Mouse (Mus musculus): ENCODE measurements around the gene Fndc4.

Gene Fndc4

GRCm38 (mm10) chr5:31295606-31296141 is at the start of gene Fndc4:
TSS of gene Fndc4 (minus strand) at chr5:31296080.
- DNase-seq: peak in 1 of 2 experiments; percentile 60

GRCm38 (mm10) chr5:31328255-31328654 is 32.4 kb upstream of the Fndc4 start:
- DNase-seq: peak; percentile 79 to 82

GRCm38 (mm10) chr5:31326850-31327249 is 31.0 kb upstream of the Fndc4 start:
- DNase-seq: peak; percentile 8 to 50

- DNase-seq: no peak
Observed at GRCm38 (mm10) chr5:31324085-31324484, 28.2 kb upstream of the Fndc4 start.

- DNase-seq: peak; percentile 19 to 36
Observed at GRCm38 (mm10) chr5:31322776-31323175, 26.9 kb upstream of the Fndc4 start.

- DNase-seq: no peak
Observed at GRCm38 (mm10) chr5:31312806-31313205, 16.9 kb upstream of the Fndc4 start.

- no peak for DNase-seq
Observed at GRCm38 (mm10) chr5:31303093-31303492, 7.2 kb upstream of the Fndc4 start.

GRCm38 (mm10) chr5:31301866-31302265 is 6.0 kb upstream of the Fndc4 start:
- DNase-seq: no peak

GRCm38 (mm10) chr5:31298486-31298885 is 2.6 kb upstream of the Fndc4 start:
- no peak for DNase-seq

GRCm38 (mm10) chr5:31297981-31298380 is 2.1 kb upstream of the Fndc4 start:
- peak; percentile 20 to 44 for DNase-seq

- DNase-seq: no peak
Observed at GRCm38 (mm10) chr5:31297047-31297757, 1.3 kb upstream of the Fndc4 start, which contains the start of gene Gckr. TSS of gene Gckr (plus strand) at chr5:31297443.

GRCm38 (mm10) chr5:31294964-31295605 is 795 bp downstream of the Fndc4 start:
- DNase-seq: peak in 1 of 2 experiments; percentile 11

- no peak for DNase-seq
Observed at GRCm38 (mm10) chr5:31291361-31291688, 4.6 kb downstream of the Fndc4 start.

- peak; percentile 98 for DNase-seq
Observed at GRCm38 (mm10) chr5:31290521-31291360, 5.1 kb downstream of the Fndc4 start, which contains the start of gene Ift172. TSS of gene Ift172 (minus strand) at chr5:31291116.

- DNase-seq: no peak
Observed at GRCm38 (mm10) chr5:31289626-31290230, 6.2 kb downstream of the Fndc4 start.

- DNase-seq: no peak
Observed at GRCm38 (mm10) chr5:31288655-31289054, 7.2 kb downstream of the Fndc4 start.

- DNase-seq: no peak
Observed at GRCm38 (mm10) chr5:31288225-31288624, 7.7 kb downstream of the Fndc4 start.

GRCm38 (mm10) chr5:31279245-31279988 is 16.5 kb downstream of the Fndc4 start:
- DNase-seq: no peak

- DNase-seq: no peak
Observed at GRCm38 (mm10) chr5:31273018-31273417, 22.9 kb downstream of the Fndc4 start.

GRCm38 (mm10) chr5:31267686-31268085 is 28.2 kb downstream of the Fndc4 start:
- DNase-seq: peak; percentile 13 to 20

- DNase-seq: peak in 1 of 2 experiments; percentile 16
Observed at GRCm38 (mm10) chr5:31266101-31266500, 29.8 kb downstream of the Fndc4 start.

- DNase-seq: no peak
Observed at GRCm38 (mm10) chr5:31257616-31258015, 38.3 kb downstream of the Fndc4 start.
